Mouse (Mus musculus) right cerebral cortex, postnatal 36 days (tissue): ENCODE measurements at regions not wholly inside any gene's neighbourhood (a gene's known extent, or its start where the extent isn't known, plus 50 kb on each side); places are given as distances from the start of the nearest gene placed in this dataset.
"Not testable (repeated sequence)": the region's sequence is repeated elsewhere in the genome, so short reads cannot be mapped to it uniquely, and the experiment has no call there.

Experiments
- DNase-seq, 2 experiments: peaks; one replicate each; pipeline ENCODE4 v3.0.0; 2022; ENCODE audit warnings: low spot score in 2 of 2, mixed read lengths in 1 of 2

GRCm38 (mm10) chr12:25469181-25469580 is 372.2 kb upstream of the Id2 start:
- DNase-seq, result no peak

- peak; percentile 34 to 70 for DNase-seq
Observed at GRCm38 (mm10) chr12:25467789-25468188, 370.8 kb upstream of the Id2 start.

- not testable (repeated sequence) for DNase-seq
Observed at GRCm38 (mm10) chr12:25462690-25463089, 365.8 kb upstream of the Id2 start.

GRCm38 (mm10) chr12:25455281-25455989 is 358.5 kb upstream of the Id2 start:
- DNase-seq, result no peak

- DNase-seq, result no peak
Observed at GRCm38 (mm10) chr12:25453356-25453755, 356.4 kb upstream of the Id2 start.

GRCm38 (mm10) chr12:25451156-25451555 is 354.2 kb upstream of the Id2 start:
- no peak for DNase-seq

- DNase-seq, result no peak
Observed at GRCm38 (mm10) chr12:25444355-25444754, 347.4 kb upstream of the Id2 start.

- DNase-seq, result no peak
Observed at GRCm38 (mm10) chr12:25439029-25439551, 342.1 kb upstream of the Id2 start.

- no peak for DNase-seq
Observed at GRCm38 (mm10) chr12:25438217-25439028, 341.5 kb upstream of the Id2 start.

GRCm38 (mm10) chr12:25437556-25437955 is 340.6 kb upstream of the Id2 start:
- DNase-seq, result no peak

GRCm38 (mm10) chr12:25436220-25436911 is 339.4 kb upstream of the Id2 start:
- DNase-seq, result no peak

- no peak for DNase-seq
Observed at GRCm38 (mm10) chr12:25432796-25433195, 335.9 kb upstream of the Id2 start.

GRCm38 (mm10) chr12:25430911-25431310 is 334.0 kb upstream of the Id2 start:
- no peak for DNase-seq

GRCm38 (mm10) chr12:25427911-25428642 is 331.1 kb upstream of the Id2 start:
- DNase-seq, result no peak

- no peak for DNase-seq
Observed at GRCm38 (mm10) chr12:25417336-25417735, 320.4 kb upstream of the Id2 start.

GRCm38 (mm10) chr12:25416571-25416970 is 319.6 kb upstream of the Id2 start:
- DNase-seq, result no peak

GRCm38 (mm10) chr12:25415641-25416040 is 318.7 kb upstream of the Id2 start:
- DNase-seq, result no peak

- no peak for DNase-seq
Observed at GRCm38 (mm10) chr12:25415232-25415631, 318.3 kb upstream of the Id2 start.

- DNase-seq, result no peak
Observed at GRCm38 (mm10) chr12:25407301-25407700, 310.4 kb upstream of the Id2 start.

GRCm38 (mm10) chr12:25400326-25400725 is 303.4 kb upstream of the Id2 start:
- no peak for DNase-seq

- no peak for DNase-seq
Observed at GRCm38 (mm10) chr12:25398726-25399125, 301.8 kb upstream of the Id2 start.

GRCm38 (mm10) chr12:25394326-25394725 is 297.4 kb upstream of the Id2 start:
- no peak for DNase-seq
